Mouse (Mus musculus): ENCODE data around the gene Mrm1. TPM values are rescaled to one million over a fixed set of nuclear protein-coding genes. Genes with fewer than 3 reads are reported as not detected.

Mrm1 gene
- polyA plus RNA-seq, 1 experiment from 2014 or later: 12.1 TPM

- no peak for ATAC-seq (ENCODE audit: insufficient read depth, low FRiP score)
- Histone ChIP-seq H3K27me3 (ENCODE audit: control insufficient read depth, insufficient read depth, low read length) (no peaks in the 10 kb centered on the region), H3K4me2 (ENCODE audit: low read depth, low read length) (no peak overlapping the region), H3K27ac (ENCODE audit: low read length) (no peak overlapping the region), H3K4me1 (ENCODE audit: control insufficient read depth, insufficient read depth, low read length) (peaks cover 22% of the 10 kb centered on the region), H3K4me3 (replicated peaks; ENCODE audit: low read length) (no peak overlapping the region), H3K9me3 (replicated peaks; ENCODE audit: control insufficient read depth, low read length) (no peaks in the 10 kb centered on the region), H3K36me3 (ENCODE audit: control insufficient read depth, insufficient read depth, low read length) (no peaks in the 10 kb centered on the region), H3K9ac (ENCODE audit: low read length) (no peak overlapping the region)
- WGBS: 89% methylated on average over 9 of the region's 9 CpGs
Measured at GRCm38 (mm10) chr11:84821131-84821770, 1.9 kb upstream of the Mrm1 start.

GRCm38 (mm10) chr11:84818085-84818960 lies 992 bp downstream of the Mrm1 start:
- H3K4me3 ChIP-seq (replicated peaks; ENCODE audit: low read length): peak overlapping the region; percentile 64
- WGBS: under 1% methylated on average over 39 of the region's 39 CpGs
- peak overlapping the region; percentile 84 for H3K27ac ChIP-seq (ENCODE audit: low read length)
- peak overlapping the region; percentile 80 for H3K9ac ChIP-seq (ENCODE audit: low read length)
- H3K36me3 ChIP-seq (ENCODE audit: control insufficient read depth, insufficient read depth, low read length): no peaks in the 10 kb centered on the region
- H3K27me3 ChIP-seq (ENCODE audit: control insufficient read depth, insufficient read depth, low read length): no peaks in the 10 kb centered on the region
- H3K9me3 ChIP-seq (replicated peaks; ENCODE audit: control insufficient read depth, low read length): no peaks in the 10 kb centered on the region
- peak; percentile 84 for ATAC-seq (ENCODE audit: insufficient read depth, low FRiP score)
- H3K4me2 ChIP-seq (ENCODE audit: low read depth, low read length): peak overlapping the region; percentile 87
- peaks cover 12% of the 10 kb centered on the region for H3K4me1 ChIP-seq (ENCODE audit: control insufficient read depth, insufficient read depth, low read length)

GRCm38 (mm10) chr11:84817362-84817761 lies 2.0 kb downstream of the Mrm1 start:
- Histone ChIP-seq H3K27ac (ENCODE audit: low read length) (no peak overlapping the region), H3K4me2 (ENCODE audit: low read depth, low read length) (no peak overlapping the region), H3K27me3 (ENCODE audit: control insufficient read depth, insufficient read depth, low read length) (no peaks in the 10 kb centered on the region), H3K4me1 (ENCODE audit: control insufficient read depth, insufficient read depth, low read length) (peaks cover 7% of the 10 kb centered on the region; the same call in 1 of the 2 replicates), H3K4me3 (replicated peaks; ENCODE audit: low read length) (no peak overlapping the region), H3K36me3 (ENCODE audit: control insufficient read depth, insufficient read depth, low read length) (no peaks in the 10 kb centered on the region), H3K9me3 (replicated peaks; ENCODE audit: control insufficient read depth, low read length) (no peaks in the 10 kb centered on the region), H3K9ac (ENCODE audit: low read length) (no peak overlapping the region)
- no peak for ATAC-seq (ENCODE audit: insufficient read depth, low FRiP score)
- WGBS: 80% methylated on average over 6 of the region's 6 CpGs

GRCm38 (mm10) chr11:84813724-84814510 lies 5.4 kb downstream of the Mrm1 start:
- 56% methylated on average over 13 of the region's 13 CpGs for WGBS
- 0 out of 2 replicates have a peak, but pooled peaks have one; percentile 14 for ATAC-seq (ENCODE audit: insufficient read depth, low FRiP score)
- Histone ChIP-seq H3K4me3 (replicated peaks; ENCODE audit: low read length) (no peak overlapping the region), H3K27me3 (ENCODE audit: control insufficient read depth, insufficient read depth, low read length) (no peaks in the 10 kb centered on the region), H3K27ac (ENCODE audit: low read length) (no peak overlapping the region), H3K9ac (ENCODE audit: low read length) (no peak overlapping the region), H3K9me3 (replicated peaks; ENCODE audit: control insufficient read depth, low read length) (no peaks in the 10 kb centered on the region), H3K36me3 (ENCODE audit: control insufficient read depth, insufficient read depth, low read length) (no peaks in the 10 kb centered on the region), H3K4me2 (ENCODE audit: low read depth, low read length) (no peak overlapping the region), H3K4me1 (ENCODE audit: control insufficient read depth, insufficient read depth, low read length) (0 out of 2 replicates have a peak, but pooled peaks cover 4% of the 10 kb centered on the region)

GRCm38 (mm10) chr11:84804373-84804772 lies 14.9 kb downstream of the Mrm1 start:
- ATAC-seq (ENCODE audit: insufficient read depth, low FRiP score): no peak
- WGBS: 82% methylated on average over 4 of the region's 4 CpGs
- H3K9me3 ChIP-seq (replicated peaks; ENCODE audit: control insufficient read depth, low read length): no peaks in the 10 kb centered on the region

GRCm38 (mm10) chr11:84797627-84798353 lies 21.5 kb downstream of the Mrm1 start:
- Histone ChIP-seq H3K4me2 (ENCODE audit: low read depth, low read length) (no peak overlapping the region), H3K36me3 (ENCODE audit: control insufficient read depth, insufficient read depth, low read length) (no peaks in the 10 kb centered on the region), H3K9me3 (replicated peaks; ENCODE audit: control insufficient read depth, low read length) (no peaks in the 10 kb centered on the region), H3K27me3 (ENCODE audit: control insufficient read depth, insufficient read depth, low read length) (no peaks in the 10 kb centered on the region), H3K27ac (ENCODE audit: low read length) (no peak overlapping the region), H3K4me3 (replicated peaks; ENCODE audit: low read length) (no peak overlapping the region), H3K9ac (ENCODE audit: low read length) (no peak overlapping the region), H3K4me1 (ENCODE audit: control insufficient read depth, insufficient read depth, low read length) (no peaks in the 10 kb centered on the region)
- ATAC-seq (ENCODE audit: insufficient read depth, low FRiP score): no peak
- WGBS: 21% methylated on average over 21 of the region's 21 CpGs

More at GRCm38 (mm10) chr11:84804373-84804772, 14.9 kb downstream of the Mrm1 start:
- Histone ChIP-seq H3K27me3 (ENCODE audit: control insufficient read depth, insufficient read depth, low read length) (no peaks in the 10 kb centered on the region), H3K4me1 (ENCODE audit: control insufficient read depth, insufficient read depth, low read length) (no peaks in the 10 kb centered on the region), H3K4me2 (ENCODE audit: low read depth, low read length) (no peak overlapping the region), H3K36me3 (ENCODE audit: control insufficient read depth, insufficient read depth, low read length) (no peaks in the 10 kb centered on the region), H3K27ac (ENCODE audit: low read length) (no peak overlapping the region), H3K9ac (ENCODE audit: low read length) (no peak overlapping the region), H3K4me3 (replicated peaks; ENCODE audit: low read length) (no peak overlapping the region)

- Histone ChIP-seq H3K27ac (ENCODE audit: low read length) (no peak overlapping the region), H3K27me3 (ENCODE audit: control insufficient read depth, insufficient read depth, low read length) (no peaks in the 10 kb centered on the region), H3K4me1 (ENCODE audit: control insufficient read depth, insufficient read depth, low read length) (no peaks in the 10 kb centered on the region), H3K36me3 (ENCODE audit: control insufficient read depth, insufficient read depth, low read length) (no peaks in the 10 kb centered on the region), H3K4me2 (ENCODE audit: low read depth, low read length) (no peak overlapping the region), H3K9ac (ENCODE audit: low read length) (no peak overlapping the region), H3K4me3 (replicated peaks; ENCODE audit: low read length) (no peak overlapping the region), H3K9me3 (replicated peaks; ENCODE audit: control insufficient read depth, low read length) (no peaks in the 10 kb centered on the region)
- no peak for ATAC-seq (ENCODE audit: insufficient read depth, low FRiP score)
- 32% methylated on average over 10 of the region's 10 CpGs for WGBS
Measured at GRCm38 (mm10) chr11:84797026-84797425, 22.3 kb downstream of the Mrm1 start.

- no peaks in the 10 kb centered on the region for H3K9me3 ChIP-seq (replicated peaks; ENCODE audit: control insufficient read depth, low read length)
- no peak overlapping the region for H3K4me3 ChIP-seq (replicated peaks; ENCODE audit: low read length)
- no peaks in the 10 kb centered on the region for H3K4me1 ChIP-seq (ENCODE audit: control insufficient read depth, insufficient read depth, low read length)
- H3K27ac ChIP-seq (ENCODE audit: low read length): no peak overlapping the region
- WGBS: 12% methylated on average over 17 of the region's 17 CpGs
- peak; percentile 70 for ATAC-seq (ENCODE audit: insufficient read depth, low FRiP score)
- no peak overlapping the region for H3K9ac ChIP-seq (ENCODE audit: low read length)
- peak overlapping the region; percentile 32; the same call in 1 of the 2 replicates for H3K4me2 ChIP-seq (ENCODE audit: low read depth, low read length)
- H3K27me3 ChIP-seq (ENCODE audit: control insufficient read depth, insufficient read depth, low read length): no peaks in the 10 kb centered on the region
- no peaks in the 10 kb centered on the region for H3K36me3 ChIP-seq (ENCODE audit: control insufficient read depth, insufficient read depth, low read length)
Measured at GRCm38 (mm10) chr11:84794496-84795113, 24.7 kb downstream of the Mrm1 start.

All from stomach, embryonic 16.5 days (tissue).